Mouse (Mus musculus) left cerebral cortex, postnatal 25 days (tissue): ENCODE measurements around the gene Fem1a. TPM values are rescaled to one million over a fixed set of nuclear protein-coding genes. Genes with fewer than 3 reads are reported as not detected.
"Not testable (repeated sequence)": the region's sequence is repeated elsewhere in the genome, so short reads cannot be mapped to it uniquely, and the experiment has no call there.

Experiments
- DNase-seq, 2 experiments: peaks; one replicate each; pipeline ENCODE4 v3.0.0; 2022; ENCODE audit warnings: low spot score in 2 of 2, mixed read lengths in 1 of 2
- intact Hi-C: fragments of 180-260 bp; cut with DNase I; formaldehyde crosslinking; loops from one replicate; pipeline ENCODE4 v1.15.1; 2025
- total RNA-seq, 2 experiments: library from RNA; stranded (reverse); gene quantifications; 2 replicates each; pipeline ENCODE4 v1.2.3; 2021

Gene Fem1a
- total RNA-seq, 2 experiments from 2014 or later = 33.5 to 34.1 TPM

DNA sequence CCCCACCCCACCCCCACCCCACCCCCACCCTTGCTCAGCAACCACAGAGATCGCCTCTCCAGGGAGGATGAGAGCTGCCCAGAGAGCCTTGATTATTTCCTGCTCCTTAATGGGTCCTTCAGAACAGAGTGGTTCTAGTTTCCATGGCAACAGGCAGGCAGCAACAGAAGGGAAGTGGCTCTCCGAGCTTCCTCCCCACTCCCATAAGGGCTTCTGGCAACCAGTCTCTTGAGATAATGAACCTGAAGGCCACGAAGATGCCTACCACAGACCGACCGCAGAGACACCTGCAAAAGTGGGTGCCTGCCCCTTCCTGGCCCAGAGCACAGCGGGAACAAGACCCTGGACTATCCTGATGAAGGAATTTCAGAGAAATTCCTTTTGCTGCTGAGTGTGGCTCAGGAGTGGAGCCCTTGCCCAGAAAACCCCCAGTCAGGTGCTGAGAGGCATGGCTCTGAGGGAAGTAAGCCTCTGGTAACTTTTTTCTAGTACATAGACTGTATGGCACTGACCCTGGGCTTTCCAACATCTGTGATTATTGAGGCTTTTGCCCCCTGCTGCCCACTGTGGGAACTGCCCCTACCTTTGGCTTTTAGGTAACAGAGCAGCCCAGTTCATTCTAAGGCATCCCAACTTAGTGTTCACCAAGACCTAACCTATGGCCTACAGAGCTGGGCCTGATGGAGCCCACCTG, 5.3 kb upstream of the Fem1a start:
- intact Hi-C loops = loop anchor here (1.0 to 2.0 kb wide), 2 partner anchors 18 to 32 kb away; partner anchors contain the start of gene Dpp9

GRCm38 (mm10) chr17:56254695-56255094, 1.9 kb upstream of the Fem1a start:
- intact Hi-C loops = loop anchor here (2.0 to 5.0 kb wide), 2 partner anchors 120 to 172 kb away; no protein-coding TSS in a partner anchor

More for the DNA sequence above, 5.3 kb upstream of the Fem1a start:
- DNase-seq = peak; percentile 65 to 80

GRCm38 (mm10) chr17:56255429-56255828, 1.2 kb upstream of the Fem1a start:
- DNase-seq = peak in 1 of 2 experiments; percentile 70
- intact Hi-C loops = loop anchor here (2.0 to 5.0 kb wide), 2 partner anchors 121 to 173 kb away; no protein-coding TSS in a partner anchor

More at GRCm38 (mm10) chr17:56254695-56255094, 1.9 kb upstream of the Fem1a start:
- DNase-seq = no peak

DNA sequence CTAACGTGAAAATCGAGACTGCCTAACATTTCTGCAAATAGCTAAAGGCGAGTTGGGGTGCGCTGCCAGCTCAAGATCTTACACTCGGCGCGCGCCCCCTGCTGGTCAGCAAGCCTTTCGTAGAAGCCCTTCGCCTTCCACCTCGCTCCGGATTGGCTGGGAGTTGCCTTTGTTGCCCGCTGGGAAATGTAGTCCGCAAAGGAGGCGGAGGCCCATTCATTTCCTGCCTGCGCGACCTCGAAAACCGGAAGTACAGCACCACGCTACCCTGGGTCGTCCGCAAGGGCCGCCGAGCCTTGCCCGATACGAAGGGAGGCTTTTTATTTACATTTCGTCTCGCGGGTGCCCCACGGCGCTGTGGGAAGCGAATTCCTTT, 759 bp upstream of the Fem1a start:
- intact Hi-C loops = loop anchor here (1.0 to 5.0 kb wide), 3 partner anchors 38 to 174 kb away; partner anchors contain the start of gene Dpp9
- DNase-seq = peak; percentile 99 to 100

DNA sequence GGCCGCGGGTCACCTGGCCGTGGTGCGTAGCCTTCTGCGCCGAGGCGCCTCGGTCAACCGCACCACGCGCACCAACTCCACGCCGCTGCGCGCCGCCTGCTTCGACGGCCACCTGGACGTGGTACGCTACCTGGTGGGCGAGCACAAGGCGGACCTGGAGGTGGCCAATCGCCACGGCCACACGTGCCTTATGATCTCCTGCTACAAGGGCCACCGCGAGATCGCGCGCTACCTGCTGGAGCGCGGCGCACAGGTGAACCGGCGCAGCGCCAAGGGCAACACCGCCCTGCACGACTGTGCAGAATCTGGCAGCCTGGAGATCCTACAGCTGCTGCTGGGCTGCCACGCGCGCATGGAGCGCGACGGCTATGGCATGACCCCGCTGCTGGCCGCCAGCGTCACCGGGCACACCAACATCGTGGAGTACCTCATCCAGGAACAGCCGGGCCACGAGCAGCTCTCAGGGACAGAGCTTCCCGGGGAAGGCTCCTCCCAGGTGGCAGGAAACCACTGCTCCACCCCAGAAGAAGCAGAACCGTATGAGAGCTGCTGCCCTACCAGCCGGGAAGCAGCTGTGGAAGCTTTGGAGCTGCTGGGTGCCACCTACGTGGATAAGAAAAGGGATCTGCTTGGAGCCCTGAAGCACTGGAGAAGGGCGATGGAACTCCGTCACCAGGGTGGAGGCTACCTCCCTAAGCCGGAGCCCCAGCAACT, 728 bp downstream of the Fem1a start:
- peak in 1 of 2 experiments; percentile 30 for DNase-seq
- intact Hi-C loops = loop anchor here (5.0 kb wide), 1 partner anchor 175 kb away; no protein-coding TSS in a partner anchor

DNA sequence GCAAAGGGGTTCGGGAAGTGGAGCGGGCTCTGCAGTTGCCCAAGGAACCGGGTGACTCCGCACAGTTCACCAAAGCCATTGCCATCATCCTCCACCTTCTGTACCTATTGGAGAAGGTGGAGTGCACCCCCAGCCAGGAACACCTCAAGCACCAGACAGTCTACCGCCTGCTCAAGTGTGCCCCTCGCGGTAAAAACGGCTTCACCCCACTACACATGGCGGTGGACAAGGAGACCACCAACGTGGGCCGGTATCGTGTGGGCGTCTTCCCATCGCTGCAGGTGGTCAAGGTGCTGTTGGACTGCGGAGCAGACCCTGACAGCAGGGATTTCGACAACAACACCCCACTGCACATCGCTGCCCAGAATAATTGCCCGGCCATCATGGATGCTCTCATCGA, 1.7 kb downstream of the Fem1a start:
- intact Hi-C loops = loop anchor here (5.0 kb wide), 1 partner anchor 176 kb away; no protein-coding TSS in a partner anchor
- not testable (repeated sequence) for DNase-seq

DNA sequence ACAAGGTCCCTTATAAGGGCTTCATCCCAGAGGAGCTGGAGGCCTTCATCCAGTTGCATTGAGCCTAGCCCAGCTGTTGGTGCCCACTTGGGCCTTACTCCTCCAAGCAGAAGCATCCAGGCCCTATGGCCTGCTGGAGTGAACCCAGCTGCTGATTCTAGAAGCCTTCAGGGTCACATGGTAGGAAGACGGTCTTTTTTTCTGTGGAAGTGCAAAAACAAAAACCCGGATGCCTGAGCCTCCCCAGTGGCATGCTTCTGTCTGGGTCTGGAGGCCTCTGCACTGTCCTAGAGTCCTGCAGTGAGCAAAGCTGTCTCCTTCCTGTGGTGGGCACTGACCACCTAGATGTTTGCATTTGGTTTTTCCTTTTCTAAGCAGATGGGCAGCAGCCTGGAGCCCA, 2.2 kb downstream of the Fem1a start:
- intact Hi-C loops = loop anchor here (5.0 kb wide), 1 partner anchor 177 kb away; no protein-coding TSS in a partner anchor
- DNase-seq = not testable (repeated sequence)

GRCm38 (mm10) chr17:56259301-56260037, 2.9 kb downstream of the Fem1a start:
- DNase-seq = no peak
- intact Hi-C loops = loop anchor here (5.0 kb wide), 1 partner anchor 177 kb away; no protein-coding TSS in a partner anchor

- DNase-seq = no peak
- intact Hi-C loops = no loop called here
Observed at GRCm38 (mm10) chr17:56261166-56261565, 4.6 kb downstream of the Fem1a start.

- intact Hi-C loops = no loop called here
- no peak for DNase-seq
Observed at GRCm38 (mm10) chr17:56262645-56263094, 6.1 kb downstream of the Fem1a start.

DNA sequence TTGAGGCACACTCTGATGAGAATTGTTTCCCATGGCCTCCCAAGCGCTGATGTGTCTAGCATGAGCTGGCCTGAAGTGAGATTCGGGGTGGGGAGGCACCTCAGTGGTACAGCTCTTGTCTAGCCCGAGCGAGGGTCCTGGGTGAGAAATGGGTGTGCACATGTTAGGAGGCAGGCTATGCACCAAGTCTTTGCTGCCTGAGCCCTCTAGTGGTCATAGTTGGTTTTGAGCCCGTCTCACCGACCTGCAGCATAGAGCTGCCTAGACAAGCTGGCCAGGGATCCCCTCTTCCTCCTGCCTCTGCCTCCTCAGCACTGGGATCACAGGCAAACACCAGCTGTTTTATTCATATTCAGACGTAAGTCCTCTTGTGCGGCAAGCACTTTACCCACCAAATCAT, 7.4 kb downstream of the Fem1a start:
- peak; percentile 78 to 90 for DNase-seq
- intact Hi-C loops = no loop called here

DNA sequence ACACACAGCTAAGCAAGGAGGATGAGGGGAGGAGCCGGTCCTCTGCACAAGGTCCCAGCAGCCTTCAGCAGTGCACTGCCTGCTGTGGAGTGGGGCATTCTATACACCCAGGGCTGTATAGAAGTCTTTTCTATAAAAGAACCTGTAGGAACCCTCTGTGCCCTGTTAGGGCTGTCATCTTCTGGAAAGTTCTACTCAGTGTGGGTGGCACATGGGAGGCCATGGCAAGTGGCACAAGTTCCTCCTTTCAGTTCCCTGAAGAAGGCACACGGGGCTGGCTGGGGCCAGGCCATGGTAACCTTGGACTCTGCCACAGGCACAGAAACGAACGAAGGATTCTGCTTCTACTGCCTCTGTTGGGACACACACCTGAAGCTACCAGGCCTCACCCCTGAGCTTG, 8.4 kb downstream of the Fem1a start:
- DNase-seq = peak in 1 of 2 experiments; percentile 32
- intact Hi-C loops = no loop called here

DNA sequence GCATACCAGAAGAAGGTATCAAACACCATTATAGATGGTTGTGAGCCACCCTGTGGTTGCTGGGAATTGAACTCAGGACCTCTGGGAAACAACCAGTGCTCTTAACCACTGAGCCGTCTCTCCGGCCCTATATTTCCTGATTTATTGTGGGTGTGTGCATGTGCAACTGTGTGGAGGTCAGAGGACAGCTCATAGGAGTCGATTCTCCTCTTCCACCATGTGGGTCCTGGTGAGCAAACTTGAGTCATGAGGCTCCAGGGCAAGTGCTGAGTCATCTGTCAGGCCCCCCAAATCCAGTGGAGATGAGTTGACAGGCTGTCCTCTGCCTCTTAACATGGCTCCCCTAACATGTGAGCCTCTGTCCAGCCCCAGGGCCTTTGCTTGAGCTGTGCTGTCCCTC, 9.3 kb downstream of the Fem1a start:
- DNase-seq = no peak
- intact Hi-C loops = no loop called here

GRCm38 (mm10) chr17:56266271-56266670, 9.7 kb downstream of the Fem1a start:
- DNase-seq = peak; percentile 74 to 97
- intact Hi-C loops = no loop called here

GRCm38 (mm10) chr17:56269153-56269630, 12.6 kb downstream of the Fem1a start:
- intact Hi-C loops = no loop called here
- DNase-seq = peak; percentile 67 to 91

DNA sequence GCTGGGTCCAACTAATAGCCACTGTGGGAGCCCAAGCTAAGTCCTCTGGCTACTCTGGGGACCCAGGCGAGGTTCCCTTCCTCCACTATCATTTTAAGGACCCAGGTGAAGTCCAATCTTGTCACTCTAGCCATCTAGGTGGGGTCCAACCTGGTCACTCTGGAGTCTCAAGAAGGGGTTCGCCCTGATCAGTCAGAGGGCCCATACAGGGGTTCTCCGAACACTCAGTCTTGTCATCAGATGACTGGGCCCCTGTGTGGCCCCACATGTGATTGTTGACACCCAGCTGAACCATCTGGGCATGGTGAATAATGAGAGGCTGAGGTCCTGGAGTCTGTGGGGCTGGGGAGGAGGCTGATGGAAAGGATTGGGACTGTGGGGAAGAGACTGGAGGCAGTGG, 13.1 kb downstream of the Fem1a start:
- intact Hi-C loops = no loop called here
- no peak for DNase-seq

GRCm38 (mm10) chr17:56271609-56272253, 15.1 kb downstream of the Fem1a start:
- DNase-seq = no peak
- intact Hi-C loops = no loop called here

DNA sequence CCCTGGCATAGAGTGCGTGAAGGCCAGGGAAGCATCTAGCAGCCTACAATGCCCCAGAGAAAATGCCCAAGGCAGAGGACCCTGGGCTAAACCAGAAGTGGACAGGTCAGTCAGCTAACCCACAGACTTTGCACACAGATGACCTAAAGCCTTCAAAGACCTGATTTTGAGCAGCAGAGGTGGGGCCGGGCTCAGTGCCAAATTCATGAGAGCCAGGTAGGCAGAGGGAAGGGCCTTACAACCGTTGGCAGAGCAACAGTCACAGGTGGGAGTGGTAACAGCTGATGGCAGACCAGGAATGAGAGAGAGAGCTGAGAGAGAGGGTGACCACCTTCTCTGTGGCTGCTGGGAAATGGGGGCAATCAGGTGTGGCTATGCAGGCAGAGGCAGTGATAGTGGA, 16.0 kb downstream of the Fem1a start:
- DNase-seq = no peak
- intact Hi-C loops = no loop called here

- intact Hi-C loops = no loop called here
- no peak for DNase-seq
Observed at GRCm38 (mm10) chr17:56273482-56273881, 16.9 kb downstream of the Fem1a start.
